Mouse (Mus musculus) mouse embryonic stem cell (cell line): Measurements from ENCODE around the gene Sirt4.

Source experiments
- in situ Hi-C, 2 experiments: fragments of 300-500 bp; cut with MboI; formaldehyde crosslinking; loops; 1 replicate in 1 of 2; 3 replicates in 1 of 2; pipeline ENCODE4 v1.14.3; 2019 to 2020; ENCODE audit warnings: low sequenced_read_pairs in 2 of 2, low pct_unique_long_range_greater_than_20kb in 1 of 2, mixed read lengths in 1 of 2; ENCODE audit not compliant: unreplicated experiment in 1 of 2

The Sirt4 gene

GRCm38 (mm10) chr5:115431061-115431897 lies 53.2 kb downstream of the Sirt4 start:
- in situ Hi-C loops, result no loop called here

GRCm38 (mm10) chr5:115430187-115430960 lies 54.2 kb downstream of the Sirt4 start:
- in situ Hi-C loops, result no loop called here

- in situ Hi-C loops, result no loop called here
Measured at GRCm38 (mm10) chr5:115429359-115430186, 55.0 kb downstream of the Sirt4 start, which contains the start of gene Msi1. TSS of gene Msi1 (plus strand) at chr5:115429599.

GRCm38 (mm10) chr5:115428831-115429358 lies 55.6 kb downstream of the Sirt4 start:
- in situ Hi-C loops, result no loop called here
